8 mouse cellular contexts compared by ENCODE assay signal in the genomic region with DNA sequence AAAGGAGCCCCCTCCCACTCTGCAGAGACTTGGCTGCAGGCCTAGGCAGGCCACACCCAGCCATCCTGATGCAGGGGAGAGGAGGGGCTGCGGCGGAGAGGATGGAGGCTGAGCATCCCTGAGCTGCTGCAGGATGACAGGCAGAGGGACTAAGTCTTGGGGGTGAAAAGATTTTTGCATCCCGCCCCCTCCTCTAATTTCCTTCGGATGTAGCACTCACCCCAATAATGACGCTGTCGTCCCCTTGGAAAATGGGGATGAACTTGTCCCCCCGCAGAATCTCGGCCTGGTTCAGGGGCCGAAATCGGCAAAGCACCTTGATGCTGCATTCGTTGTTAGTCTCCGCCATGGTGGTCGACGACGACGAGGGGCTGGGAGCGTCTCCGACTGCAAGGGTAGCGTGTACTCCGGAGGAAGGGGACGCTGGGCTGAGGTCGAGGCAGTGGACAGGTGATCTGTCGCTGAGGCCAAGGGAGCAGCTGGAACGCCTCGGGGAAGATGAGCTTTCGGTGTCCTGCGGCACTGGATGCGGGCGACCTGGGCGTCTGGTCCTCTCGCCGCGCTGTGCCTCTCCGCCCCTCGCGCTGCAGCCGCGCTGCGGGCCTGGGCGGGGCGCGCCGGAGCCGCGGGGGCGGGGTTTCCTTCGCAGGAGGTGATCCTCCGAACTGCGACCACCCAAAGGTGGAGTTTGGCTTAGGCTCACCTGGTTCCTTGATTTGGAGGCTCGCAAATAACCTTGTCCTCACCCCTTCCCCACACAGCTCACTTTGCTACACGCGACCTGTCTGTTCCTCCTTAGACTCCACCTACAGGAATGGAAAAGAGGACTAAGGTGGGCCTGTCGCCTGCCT. TPM values are rescaled to one million over a fixed set of nuclear protein-coding genes. Genes with fewer than 3 reads are reported as not detected.
A peak's percentile ranks its signal among the peaks of the same experiment; 100 is the strongest.
DNase-seq lines count a peak whose midpoint lies in the region; ATAC-seq and TF ChIP-seq lines count a peak whose summit lies in the region.

A gene (minus strand): TSS at position 801 of the 851 bp plus-strand sequence.

- no peaks in the 10 kb centered on the region for H3K27me3 ChIP-seq in forebrain, embryonic 14.5 days (replicated peaks; ENCODE audit: control insufficient read depth, insufficient read depth, low read length)
- H3K27me3 ChIP-seq in liver, embryonic 12.5 days (replicated peaks): peaks cover 62% of the 10 kb centered on the region

- H3K4me1 ChIP-seq in lung, adult 2 months (ENCODE audit: control insufficient read depth, insufficient read depth, low read length): peaks cover 9% of the 10 kb centered on the region
- H3K4me1 ChIP-seq in forebrain, embryonic 14.5 days (ENCODE audit: control insufficient read depth, insufficient read depth, low read length): peaks cover 21% of the 10 kb centered on the region
- peaks cover 28% of the 10 kb centered on the region for H3K4me1 ChIP-seq in liver, embryonic 12.5 days

- H3K4me3 ChIP-seq in lung, adult 2 months (replicated peaks; ENCODE audit: extremely low read depth, low read depth, low read length): peak within 1 kb of the TSS; percentile 63
- peak within 1 kb of the TSS; percentile 52 for H3K4me3 ChIP-seq in forebrain, embryonic 14.5 days (ENCODE audit: low read depth, low read length)
- peak within 1 kb of the TSS; percentile 48 for H3K4me3 ChIP-seq in liver, embryonic 12.5 days

- peak within 1 kb of the TSS; percentile 79 for H3K27ac ChIP-seq in forebrain, embryonic 14.5 days (ENCODE audit: low read depth, low read length)
- no peak within 1 kb of the TSS for H3K27ac ChIP-seq in liver, embryonic 12.5 days

- no peaks in the 10 kb centered on the region for H3K36me3 ChIP-seq in forebrain, embryonic 14.5 days (ENCODE audit: control insufficient read depth, insufficient read depth, low read length)
- no peaks in the 10 kb centered on the region; the same call in 1 of the 2 replicates for H3K36me3 ChIP-seq in liver, embryonic 12.5 days

- no peak for TF ChIP-seq POLR2A in lung, adult 2 months (IDR thresholded peaks at IDR 0.05; ENCODE audit: borderline replicate concordance, extremely low read depth, low read depth, low read length)
- TF ChIP-seq POLR2A in brain, embryonic 14.5 days (IDR thresholded peaks at IDR 0.05; ENCODE audit: borderline replicate concordance, extremely low read depth, insufficient read depth, insufficient read length, poor library complexity, severe bottlenecking): peak; percentile 73

- no peaks in the 10 kb centered on the region for H3K9me3 ChIP-seq in forebrain, embryonic 14.5 days (replicated peaks; ENCODE audit: control insufficient read depth, low read length)
- H3K9me3 ChIP-seq in liver, embryonic 12.5 days (replicated peaks): no peaks in the 10 kb centered on the region

- H3K4me2 ChIP-seq in forebrain, embryonic 14.5 days (ENCODE audit: low read length): peak within 1 kb of the TSS; percentile 69
- peak within 1 kb of the TSS; percentile 76 for H3K4me2 ChIP-seq in liver, embryonic 12.5 days

- no peak for DNase-seq in lung, adult 2 months
- no peak for DNase-seq in lung, postnatal 36 days
- DNase-seq in brain, embryonic 14.5 days (ENCODE audit: low read depth): peak; percentile 85
- peak; percentile 70 for DNase-seq in forebrain, embryonic 14.5 days (ENCODE audit: low spot score)
- peak; percentile 29 for DNase-seq in kidney, postnatal 14 days
- DNase-seq in retina, postnatal 1 day: peak; percentile 61
- no peak for DNase-seq in gastrocnemius, adult 18-20 months (ENCODE audit: low spot score)

- TF ChIP-seq CTCF in lung, adult 2 months (IDR thresholded peaks at IDR 0.05; ENCODE audit: insufficient read depth, low read length): no peak
- no peak for TF ChIP-seq CTCF in brain, embryonic 14.5 days (IDR thresholded peaks at IDR 0.05; ENCODE audit: borderline replicate concordance, extremely low read depth, insufficient read depth, insufficient read length)

- WGBS in lung, adult 2 months: 4% methylated on average over 53 of the region's 53 CpGs
- under 1% methylated on average over 52 of the region's 53 CpGs for WGBS in forebrain, embryonic 14.5 days
- 3% methylated on average over 53 of the region's 53 CpGs for WGBS in liver, embryonic 12.5 days (ENCODE audit: insufficient replicate concordance)

- peak; percentile 57 for ATAC-seq in forebrain, embryonic 14.5 days
- no peak for ATAC-seq in liver, embryonic 12.5 days

- peak within 1 kb of the TSS; percentile 89 for H3K9ac ChIP-seq in forebrain, embryonic 14.5 days (ENCODE audit: low read length)
- H3K9ac ChIP-seq in liver, embryonic 12.5 days: peak within 1 kb of the TSS; percentile 47

RNA-seq across cellular contexts. Expression of the gene that starts here (rescaled TPM):
- polyA plus RNA-seq in lung, adult 2 months (2012; rRNA removed): 1.3 TPM in 2 replicates
- 97.5 and 134 TPM in 2 replicates for polyA plus RNA-seq in brain, embryonic 14.5 days (2012; rRNA removed)
- 47.6 and 68.8 TPM in 2 replicates for polyA plus RNA-seq in forebrain, embryonic 14.5 days (2014; fragmentation: Nextera tagmentation; extraction: Ambion mirVana)
- 0.08 and 0.12 TPM in 2 replicates for polyA plus RNA-seq in liver, embryonic 12.5 days (2016; fragmentation: Nextera tagmentation; extraction: Ambion mirVana)
- total RNA-seq in gastrocnemius, adult 18-20 months (2021): under 1 TPM; 0.21 to 0.37 TPM

Comparison
In these comparisons a context has a peak if more than half of its experiments do, and no peak if none do; other contexts are left out.
1. RNA of the gene that starts here (polyA plus RNA-seq): 97.5 to 134 TPM in brain, embryonic 14.5 days and 47.6 to 68.8 TPM in forebrain, embryonic 14.5 days; 1.3 TPM in lung, adult 2 months and 0.08 to 0.12 TPM in liver, embryonic 12.5 days; every median in the first group is over 10 times any median in the second.
2. DNase-seq: peak in brain, embryonic 14.5 days (single experiment), forebrain, embryonic 14.5 days (single experiment), kidney, postnatal 14 days (single experiment) and retina, postnatal 1 day (single experiment); none in lung, adult 2 months (single experiment), lung, postnatal 36 days (single experiment) and gastrocnemius, adult 18-20 months (single experiment).
3. Peak in every context shown above with its lines, with median percentiles within 50 percentile points of each other: H3K4me3 ChIP-seq.